Mouse (Mus musculus): ENCODE measurements at regions not wholly inside any gene's neighbourhood (a gene's known extent, or its start where the extent isn't known, plus 50 kb on each side); places are given as distances from the start of the nearest gene placed in this dataset.
"Not testable (repeated sequence)": the region's sequence is repeated elsewhere in the genome, so short reads cannot be mapped to it uniquely, and the experiment has no call there.

DNA sequence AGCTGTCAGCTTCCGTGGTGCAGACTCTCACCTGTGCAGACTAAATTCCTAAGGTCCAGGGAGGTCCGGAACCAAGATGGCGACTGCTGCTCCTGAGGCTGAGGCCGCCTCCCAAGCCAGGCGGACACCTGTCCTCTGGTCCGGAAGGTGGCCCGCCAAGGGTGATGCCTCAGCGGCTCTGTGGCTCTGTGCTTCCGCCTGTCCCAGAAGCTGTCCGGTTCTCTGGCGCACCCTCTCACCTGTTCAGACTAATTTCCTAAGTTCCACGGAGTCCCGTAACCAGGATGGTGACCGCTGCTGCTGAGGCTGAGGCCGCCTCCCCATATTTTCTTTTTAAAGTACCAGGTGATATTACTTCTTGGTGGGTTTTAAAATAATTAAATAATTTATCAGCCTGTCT lies 65.4 kb upstream of the B3galnt2 start:
- not testable (repeated sequence) for ATAC-seq (ENCODE audit: low TSS enrichment)

DNA sequence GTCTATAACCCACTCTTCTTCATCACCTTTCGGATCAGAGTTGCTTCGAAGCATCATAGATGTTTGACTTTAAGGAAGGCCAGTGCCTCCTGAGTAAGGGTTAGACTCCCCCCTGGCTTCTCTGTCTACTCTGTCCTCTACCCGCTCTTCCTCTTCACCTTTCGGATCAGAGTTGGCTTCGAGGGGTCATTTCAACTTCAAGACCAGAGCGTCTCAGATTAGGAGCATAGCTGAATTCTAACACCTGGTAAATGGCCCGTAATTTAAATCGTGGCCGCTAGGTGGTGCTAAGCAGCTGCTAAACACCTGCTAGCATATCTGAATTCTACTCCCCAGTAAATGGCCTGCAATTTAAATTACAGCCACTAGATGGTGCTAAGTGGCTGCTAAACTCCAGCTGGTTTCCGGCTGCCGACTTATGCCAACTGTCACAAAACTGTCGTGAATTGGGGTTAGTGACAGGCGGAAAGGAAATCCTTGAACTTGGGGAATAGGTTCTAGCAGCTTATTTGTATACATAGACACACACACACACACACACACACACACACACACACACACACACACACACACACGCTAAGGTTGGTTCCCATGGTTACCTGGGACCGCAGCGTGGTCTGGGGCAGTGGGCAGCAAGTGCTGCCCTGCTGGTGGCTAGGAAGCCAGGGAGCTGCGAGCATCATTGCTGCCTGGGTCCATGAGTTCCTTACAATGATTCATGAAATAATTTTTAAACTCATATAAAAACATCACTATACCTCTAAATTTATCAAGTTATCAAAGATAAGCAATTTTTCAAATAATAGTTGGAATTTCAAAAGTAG lies 64.8 kb upstream of the B3galnt2 start:
- ATAC-seq (ENCODE audit: low TSS enrichment): peak; percentile 96

DNA sequence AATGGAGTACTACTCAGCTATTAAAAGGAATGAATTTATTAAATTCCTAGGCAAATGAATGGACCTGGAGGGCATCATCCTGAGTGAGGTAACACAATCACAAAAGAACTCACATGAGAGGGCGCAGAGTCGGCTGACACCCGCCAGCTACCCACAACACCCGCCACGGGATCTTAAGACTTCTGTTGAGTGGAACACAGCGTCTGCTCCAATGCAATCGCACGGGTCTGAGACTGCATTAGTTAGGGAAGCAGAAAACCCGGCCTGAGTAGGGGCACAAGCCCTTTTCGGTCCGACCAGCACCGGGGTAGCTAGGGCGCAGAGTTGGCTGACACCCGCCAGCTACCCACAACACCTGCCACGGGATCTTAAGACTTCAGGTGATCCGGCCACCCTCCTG lies 52.1 kb upstream of the B3galnt2 start:
- not testable (repeated sequence) for ATAC-seq (ENCODE audit: low TSS enrichment)
